Mouse (Mus musculus): ENCODE results near the gene Gm42420. TPM values are rescaled to one million over a fixed set of nuclear protein-coding genes. Genes with fewer than 3 reads are reported as not detected.

The Gm42420 gene
- polyA plus RNA-seq, 1 experiment, result 0.72 TPM

DNA sequence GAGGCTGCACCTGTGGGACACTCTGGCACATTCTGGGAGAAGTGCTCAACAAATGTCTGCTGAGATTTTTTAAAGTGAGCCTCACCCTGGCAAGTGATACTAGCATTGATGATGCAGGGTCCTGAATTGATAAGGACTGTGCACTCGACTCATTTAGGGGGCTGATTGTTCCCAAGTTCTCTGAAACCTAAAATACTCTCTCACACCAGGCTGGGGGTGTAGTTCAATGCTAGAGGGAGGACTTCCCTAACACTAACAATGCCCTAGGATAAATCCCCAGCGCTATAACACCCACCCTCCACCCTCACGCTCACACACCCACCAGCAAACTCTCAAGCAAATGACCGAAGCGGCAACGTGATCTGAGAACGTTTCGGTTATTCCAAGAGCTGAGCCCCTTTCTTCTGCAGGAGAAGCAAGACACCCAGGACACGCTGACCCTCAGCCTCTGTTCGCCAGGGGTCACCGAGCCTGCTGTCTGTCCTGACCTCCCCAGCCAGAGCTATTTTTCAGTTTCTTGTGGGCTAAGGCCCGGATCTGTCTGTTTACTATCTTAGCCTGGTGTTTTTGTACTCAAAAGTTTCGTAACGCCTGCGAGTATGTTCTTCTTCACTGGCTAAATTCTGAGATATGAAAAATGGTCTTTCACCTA is 41.7 kb upstream of the Gm42420 start:
- no peaks in the 10 kb centered on the region; the same call in 1 of the 2 replicates for H3K4me1 ChIP-seq (ENCODE audit: control insufficient read depth, insufficient read depth, low read length)
- no peak overlapping the region for H3K4me3 ChIP-seq (replicated peaks; ENCODE audit: insufficient read depth, low read depth, low read length)
- no peak for DNase-seq
- 71% methylated on average over 15 of the region's 15 CpGs for WGBS
- H3K27me3 ChIP-seq (ENCODE audit: control insufficient read depth, insufficient read depth, low read length), result no peaks in the 10 kb centered on the region; the same call in 1 of the 2 replicates
- H3K27ac ChIP-seq (ENCODE audit: insufficient read depth, low read length), result no peak overlapping the region
- TF ChIP-seq CTCF (IDR thresholded peaks at IDR 0.05; ENCODE audit: borderline replicate concordance, insufficient read depth, low read depth, low read length) (no peak), POLR2A (IDR thresholded peaks at IDR 0.05; ENCODE audit: borderline replicate concordance, insufficient read depth, low read length) (no peak)

DNA sequence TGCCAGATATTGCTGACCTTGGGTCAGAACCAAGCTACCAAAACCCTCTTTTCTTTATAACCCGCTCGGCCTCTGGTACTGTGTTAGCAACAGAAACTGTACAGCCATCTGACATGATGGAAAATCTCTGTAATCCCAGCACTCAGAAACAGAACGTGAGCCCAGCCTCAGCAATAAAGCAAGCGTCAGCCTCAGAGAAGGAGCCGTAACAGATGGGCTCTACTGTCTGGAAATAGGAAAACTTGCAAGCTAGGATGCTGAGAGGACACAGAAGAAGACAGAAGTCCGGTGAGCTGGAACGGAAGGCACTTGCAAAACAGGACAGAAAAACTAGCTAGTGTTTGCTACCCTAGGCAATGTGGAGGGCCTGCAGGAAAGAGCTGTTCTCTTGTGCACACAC is 40.1 kb upstream of the Gm42420 start:
- Histone ChIP-seq H3K4me3 (replicated peaks; ENCODE audit: insufficient read depth, low read depth, low read length) (no peak overlapping the region), H3K4me1 (ENCODE audit: control insufficient read depth, insufficient read depth, low read length) (no peaks in the 10 kb centered on the region), H3K27me3 (ENCODE audit: control insufficient read depth, insufficient read depth, low read length) (no peaks in the 10 kb centered on the region), H3K27ac (ENCODE audit: insufficient read depth, low read length) (no peak overlapping the region)
- TF ChIP-seq POLR2A (IDR thresholded peaks at IDR 0.05; ENCODE audit: borderline replicate concordance, insufficient read depth, low read length) (no peak), CTCF (IDR thresholded peaks at IDR 0.05; ENCODE audit: borderline replicate concordance, insufficient read depth, low read depth, low read length) (no peak)
- 87% methylated on average over 7 of the region's 7 CpGs for WGBS
- no peak for DNase-seq

DNA sequence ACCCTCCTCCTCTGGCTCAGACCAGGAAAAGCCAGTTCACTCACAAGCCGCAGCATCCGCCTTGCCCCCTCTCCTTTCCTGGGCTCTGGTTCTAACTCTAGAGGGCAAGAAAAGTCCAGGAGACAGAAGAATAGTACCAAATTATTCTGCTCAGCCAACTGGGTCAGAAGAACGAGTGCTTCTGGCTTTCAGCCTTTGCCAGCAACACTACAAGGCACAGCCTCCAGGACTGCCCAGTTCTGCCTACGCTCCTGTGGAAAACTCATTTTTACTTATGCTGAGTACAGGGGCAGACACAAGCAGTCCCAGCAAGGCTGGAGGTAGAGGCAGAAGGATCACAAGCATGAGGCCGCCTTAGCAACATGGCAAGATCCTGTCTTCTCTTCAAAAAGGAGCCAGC is 37.5 kb upstream of the Gm42420 start:
- H3K4me3 ChIP-seq (replicated peaks; ENCODE audit: insufficient read depth, low read depth, low read length), result no peak overlapping the region
- H3K27me3 ChIP-seq (ENCODE audit: control insufficient read depth, insufficient read depth, low read length), result no peaks in the 10 kb centered on the region
- no peak overlapping the region for H3K27ac ChIP-seq (ENCODE audit: insufficient read depth, low read length)
- WGBS, result 61% methylated on average over 5 of the region's 5 CpGs
- no peaks in the 10 kb centered on the region for H3K4me1 ChIP-seq (ENCODE audit: control insufficient read depth, insufficient read depth, low read length)
- peak in 1 of 2 experiments; percentile 25 for DNase-seq
- TF ChIP-seq CTCF (IDR thresholded peaks at IDR 0.05; ENCODE audit: borderline replicate concordance, insufficient read depth, low read depth, low read length), result no peak
- no peak for TF ChIP-seq POLR2A (IDR thresholded peaks at IDR 0.05; ENCODE audit: borderline replicate concordance, insufficient read depth, low read length)

DNA sequence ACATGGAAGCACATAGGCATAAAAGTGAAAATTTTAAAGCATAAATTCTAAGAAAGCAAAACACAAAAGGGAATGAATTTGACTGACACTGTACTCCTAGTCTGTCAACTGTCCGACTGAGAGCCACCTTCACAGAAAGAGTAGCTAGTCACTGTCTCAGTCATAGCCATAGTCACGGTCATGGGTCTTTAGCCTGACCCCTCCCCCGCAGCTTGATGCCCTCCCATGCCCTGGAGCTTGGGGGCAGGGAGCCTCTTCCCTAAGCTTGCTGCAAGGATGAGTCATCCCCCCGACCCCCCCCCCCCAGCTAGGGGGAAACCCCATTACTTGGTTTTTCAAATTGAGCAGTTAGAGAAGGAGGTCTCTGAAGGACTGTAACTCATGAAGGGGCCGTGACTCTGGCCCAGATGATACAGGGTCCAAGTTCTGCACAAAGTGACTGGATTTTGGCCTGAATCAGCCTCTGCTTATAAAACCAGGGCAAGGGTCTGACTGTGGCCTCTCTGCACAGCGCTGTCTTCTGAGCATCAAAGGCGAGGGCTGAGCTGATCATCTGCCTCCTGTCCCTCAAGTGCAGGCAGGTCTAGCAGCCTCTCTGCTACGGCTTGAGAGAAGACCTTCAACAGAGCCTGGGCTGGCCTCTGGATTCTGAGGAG is 33.4 kb upstream of the Gm42420 start:
- 68% methylated on average over 8 of the region's 8 CpGs for WGBS
- Histone ChIP-seq H3K4me1 (ENCODE audit: control insufficient read depth, insufficient read depth, low read length) (peaks cover 5% of the 10 kb centered on the region; the same call in 1 of the 2 replicates), H3K27me3 (ENCODE audit: control insufficient read depth, insufficient read depth, low read length) (no peaks in the 10 kb centered on the region), H3K4me3 (replicated peaks; ENCODE audit: insufficient read depth, low read depth, low read length) (no peak overlapping the region), H3K27ac (ENCODE audit: insufficient read depth, low read length) (no peak overlapping the region)
- no peak for DNase-seq
- no peak for TF ChIP-seq CTCF (IDR thresholded peaks at IDR 0.05; ENCODE audit: borderline replicate concordance, insufficient read depth, low read depth, low read length)
- TF ChIP-seq POLR2A (IDR thresholded peaks at IDR 0.05; ENCODE audit: borderline replicate concordance, insufficient read depth, low read length), result no peak

DNA sequence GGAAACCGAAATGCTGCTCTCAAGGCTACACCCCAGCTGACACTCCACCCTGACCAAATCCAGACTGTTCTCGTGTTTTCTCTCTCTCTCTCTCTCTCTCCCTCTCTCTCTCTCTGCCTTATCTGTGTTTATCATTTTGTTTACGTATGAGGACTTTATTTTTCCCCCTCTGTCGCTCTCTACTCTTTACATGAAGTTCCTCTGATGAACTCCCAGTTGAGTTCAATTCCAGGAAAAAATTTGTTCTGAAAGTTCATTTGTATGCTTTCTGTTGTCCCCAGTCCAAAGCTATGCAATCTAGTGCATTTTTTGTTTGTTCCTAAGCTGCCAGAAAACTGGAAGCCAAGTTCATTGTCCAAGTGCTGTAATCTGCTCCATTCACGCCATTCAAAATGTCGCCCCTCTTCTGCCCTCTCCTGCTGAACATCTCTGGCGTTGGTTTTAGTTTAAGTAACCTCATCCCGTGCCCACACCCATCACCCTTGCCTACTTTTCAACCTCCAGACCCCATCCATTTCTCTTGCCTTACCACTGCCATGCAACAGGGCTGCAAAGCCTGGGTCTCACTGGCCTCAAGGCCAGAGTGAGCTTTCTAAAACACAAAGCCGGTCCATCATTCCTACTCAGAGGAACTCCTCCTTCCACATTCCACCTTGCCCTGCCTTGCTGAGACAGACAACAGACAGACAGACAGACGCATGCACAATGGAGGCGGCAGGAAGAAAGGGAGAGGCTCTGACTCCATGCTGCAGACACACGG is 30.5 kb upstream of the Gm42420 start:
- H3K4me3 ChIP-seq (replicated peaks; ENCODE audit: insufficient read depth, low read depth, low read length), result no peak overlapping the region
- 70% methylated on average over 12 of the region's 12 CpGs for WGBS
- peaks cover 8% of the 10 kb centered on the region; the same call in 1 of the 2 replicates for H3K4me1 ChIP-seq (ENCODE audit: control insufficient read depth, insufficient read depth, low read length)
- TF ChIP-seq POLR2A (IDR thresholded peaks at IDR 0.05; ENCODE audit: borderline replicate concordance, insufficient read depth, low read length) (no peak), CTCF (IDR thresholded peaks at IDR 0.05; ENCODE audit: borderline replicate concordance, insufficient read depth, low read depth, low read length) (no peak)
- DNase-seq, result no peak
- H3K27me3 ChIP-seq (ENCODE audit: control insufficient read depth, insufficient read depth, low read length), result no peaks in the 10 kb centered on the region
- no peak overlapping the region for H3K27ac ChIP-seq (ENCODE audit: insufficient read depth, low read length)

DNA sequence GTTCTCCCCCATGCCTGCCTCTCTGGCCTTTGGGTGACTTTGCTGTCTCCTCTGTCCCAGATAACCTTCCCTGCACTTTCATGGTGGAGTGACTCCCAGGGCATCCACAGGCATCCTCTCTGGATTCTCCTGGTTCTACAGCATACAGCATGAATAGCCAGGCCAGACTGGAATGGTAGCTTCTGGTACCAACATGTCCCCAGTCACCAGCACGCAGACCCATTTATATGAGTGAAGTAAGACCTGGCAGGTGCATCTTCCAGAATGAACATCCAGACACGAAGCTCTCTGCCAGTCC is 30.0 kb upstream of the Gm42420 start:
- Histone ChIP-seq H3K4me3 (replicated peaks; ENCODE audit: insufficient read depth, low read depth, low read length) (no peak overlapping the region), H3K27ac (ENCODE audit: insufficient read depth, low read length) (no peak overlapping the region), H3K4me1 (ENCODE audit: control insufficient read depth, insufficient read depth, low read length) (peaks cover 8% of the 10 kb centered on the region; the same call in 1 of the 2 replicates), H3K27me3 (ENCODE audit: control insufficient read depth, insufficient read depth, low read length) (no peaks in the 10 kb centered on the region)
- no peak for DNase-seq
- WGBS, result 67% methylated on average over 2 of the region's 2 CpGs
- no peak for TF ChIP-seq POLR2A (IDR thresholded peaks at IDR 0.05; ENCODE audit: borderline replicate concordance, insufficient read depth, low read length)
- TF ChIP-seq CTCF (IDR thresholded peaks at IDR 0.05; ENCODE audit: borderline replicate concordance, insufficient read depth, low read depth, low read length), result no peak

DNA sequence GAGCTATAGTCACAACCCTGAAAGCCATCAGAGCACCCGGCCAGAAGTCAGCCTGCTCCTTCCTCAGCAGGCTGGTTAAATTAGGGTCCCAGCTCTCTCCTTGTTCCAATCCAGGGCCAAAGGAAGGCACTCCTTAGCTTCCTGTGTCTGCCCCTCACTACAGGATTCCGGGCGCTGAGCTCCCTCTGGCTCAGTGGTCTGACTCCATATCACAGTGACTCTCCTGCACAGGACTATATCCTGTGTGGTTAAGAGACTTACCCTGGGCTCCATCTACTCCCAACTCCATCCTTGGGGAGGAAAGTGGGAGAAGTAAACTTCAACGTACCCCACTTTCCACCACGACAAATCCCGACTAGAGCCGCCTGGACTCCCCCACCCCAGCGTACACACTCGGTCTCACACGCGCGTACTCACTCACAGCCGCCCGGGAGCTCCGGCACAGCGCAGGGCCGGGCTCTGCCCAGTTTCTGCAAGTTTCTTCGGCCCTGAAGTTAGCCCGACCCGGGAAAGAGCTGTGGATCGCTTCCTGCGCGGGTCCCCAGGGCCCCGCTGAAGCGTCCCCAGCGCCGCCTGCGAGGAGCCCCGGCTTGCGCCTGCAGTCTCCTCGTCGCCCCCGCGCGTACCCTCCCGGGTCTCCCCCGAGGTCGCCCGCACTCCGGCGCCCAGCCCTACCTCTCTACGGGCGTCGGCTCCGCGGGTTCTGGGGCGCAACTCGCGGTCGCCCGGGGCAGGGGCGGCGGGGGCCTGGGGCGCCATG is 28.5 kb upstream of the Gm42420 start:
- WGBS, result 2% methylated on average over 49 of the region's 54 CpGs
- H3K4me3 ChIP-seq (replicated peaks; ENCODE audit: insufficient read depth, low read depth, low read length), result peak overlapping the region; percentile 31
- H3K4me1 ChIP-seq (ENCODE audit: control insufficient read depth, insufficient read depth, low read length), result peaks cover 8% of the 10 kb centered on the region; the same call in 1 of the 2 replicates
- H3K27me3 ChIP-seq (ENCODE audit: control insufficient read depth, insufficient read depth, low read length), result no peaks in the 10 kb centered on the region
- no peak for TF ChIP-seq POLR2A (IDR thresholded peaks at IDR 0.05; ENCODE audit: borderline replicate concordance, insufficient read depth, low read length)
- no peak for TF ChIP-seq CTCF (IDR thresholded peaks at IDR 0.05; ENCODE audit: borderline replicate concordance, insufficient read depth, low read depth, low read length)
- peak; percentile 21 to 60 for DNase-seq
- no peak overlapping the region; the same call in 1 of the 2 replicates for H3K27ac ChIP-seq (ENCODE audit: insufficient read depth, low read length)
